Comparison of ENCODE assay signal across 9 mouse cellular contexts in genomic region chr8:115249688-115250366, GRCm38 (mm10).
DNase-seq lines count a peak whose midpoint lies in the region; ATAC-seq and TF ChIP-seq lines count a peak whose summit lies in the region.
"Had no signal": no experiment of that assay in that cellular context is flagged by ENCODE, and none has a peak within 500 bp of the region (broad histone marks: within the 10 kb centered on the region; RNA-seq: fewer than 3 reads in every experiment).

No protein-coding gene starts in this region.

- 34% methylated on average over 22 of the region's 22 CpGs for WGBS in embryonic facial prominence, embryonic 13.5 days
- WGBS in hindbrain, postnatal 0 days: 37% methylated on average over 22 of the region's 22 CpGs
- WGBS in lung, embryonic 16.5 days: 43% methylated on average over 22 of the region's 22 CpGs
- 45% methylated on average over 22 of the region's 22 CpGs for WGBS in stomach, postnatal 0 days

- no peak overlapping the region for H3K27ac ChIP-seq in embryonic facial prominence, embryonic 13.5 days
- H3K27ac ChIP-seq in hindbrain, postnatal 0 days: no peak overlapping the region
- H3K27ac ChIP-seq in lung, embryonic 16.5 days (ENCODE audit: low read length): no peak overlapping the region
- no peak overlapping the region for H3K27ac ChIP-seq in stomach, postnatal 0 days (replicated peaks)

- TF ChIP-seq CTCF in hindbrain, postnatal 0 days (IDR thresholded peaks at IDR 0.05; ENCODE audit: low read depth): no peak
- no peak for TF ChIP-seq CTCF in stomach, postnatal 0 days (IDR thresholded peaks at IDR 0.05; ENCODE audit: low read depth)

- ATAC-seq in embryonic facial prominence, embryonic 13.5 days (ENCODE audit: insufficient number of reproducible peaks, insufficient read depth, low FRiP score, low TSS enrichment, low read depth): no peak
- ATAC-seq in hindbrain, postnatal 0 days: no peak
- ATAC-seq in lung, embryonic 16.5 days (ENCODE audit: low read depth): peak; percentile 61; the same call in 1 of the 2 replicates
- no peak for ATAC-seq in stomach, postnatal 0 days (ENCODE audit: low FRiP score, low TSS enrichment)

- peak overlapping the region; percentile 47 for H3K4me2 ChIP-seq in embryonic facial prominence, embryonic 13.5 days
- H3K4me2 ChIP-seq in hindbrain, postnatal 0 days (ENCODE audit: low read depth, low read length): peak overlapping the region; percentile 3; the same call in 1 of the 2 replicates
- peak overlapping the region; percentile 44 for H3K4me2 ChIP-seq in lung, embryonic 16.5 days (ENCODE audit: low read depth, low read length)
- H3K4me2 ChIP-seq in stomach, postnatal 0 days (replicated peaks; ENCODE audit: low read depth): peak overlapping the region; percentile 29

- H3K9ac ChIP-seq in embryonic facial prominence, embryonic 13.5 days: no peak overlapping the region
- H3K9ac ChIP-seq in hindbrain, postnatal 0 days (replicated peaks; ENCODE audit: low read length): no peak overlapping the region
- H3K9ac ChIP-seq in lung, embryonic 16.5 days (ENCODE audit: low read length): no peak overlapping the region
- H3K9ac ChIP-seq in stomach, postnatal 0 days (ENCODE audit: low read length): no peak overlapping the region

- no peaks in the 10 kb centered on the region for H3K9me3 ChIP-seq in embryonic facial prominence, embryonic 13.5 days
- H3K9me3 ChIP-seq in hindbrain, postnatal 0 days (ENCODE audit: low read length): no peaks in the 10 kb centered on the region
- H3K9me3 ChIP-seq in lung, embryonic 16.5 days (ENCODE audit: control insufficient read depth, low read length): no peaks in the 10 kb centered on the region
- no peaks in the 10 kb centered on the region for H3K9me3 ChIP-seq in stomach, postnatal 0 days (ENCODE audit: control insufficient read depth, low read length)

- TF ChIP-seq EP300 in stomach, postnatal 0 days (optimal IDR thresholded peaks at IDR 0.05): no peak

- H3K4me1 ChIP-seq in embryonic facial prominence, embryonic 13.5 days: peaks cover 11% of the 10 kb centered on the region
- H3K4me1 ChIP-seq in hindbrain, postnatal 0 days (ENCODE audit: insufficient read depth, low read length): no peaks in the 10 kb centered on the region
- H3K4me1 ChIP-seq in lung, embryonic 16.5 days (replicated peaks; ENCODE audit: control insufficient read depth, insufficient read depth, low read length): 0 out of 2 replicates have a peak, but pooled peaks cover 2% of the 10 kb centered on the region
- no peaks in the 10 kb centered on the region for H3K4me1 ChIP-seq in stomach, postnatal 0 days (replicated peaks; ENCODE audit: control insufficient read depth, insufficient read depth)

- H3K27me3 ChIP-seq in embryonic facial prominence, embryonic 13.5 days: peaks cover 7% of the 10 kb centered on the region; the same call in 1 of the 2 replicates
- no peaks in the 10 kb centered on the region for H3K27me3 ChIP-seq in hindbrain, postnatal 0 days (ENCODE audit: insufficient read depth, low read length)
- H3K27me3 ChIP-seq in lung, embryonic 16.5 days (ENCODE audit: control insufficient read depth, insufficient read depth, low read depth, low read length): no peaks in the 10 kb centered on the region; the same call in 1 of the 2 replicates
- H3K27me3 ChIP-seq in stomach, postnatal 0 days (ENCODE audit: control insufficient read depth, insufficient read depth, low read length): no peaks in the 10 kb centered on the region

- intact Hi-C loops in left cerebral cortex, postnatal 4 days (cut with DNase I): no loop called here

- peak; percentile 27 to 32 for DNase-seq in left cerebral cortex, adult 18-20 months (ENCODE audit: low spot score in 2 of 2)
- no peak for DNase-seq in left cerebral cortex, postnatal 4 days
- no peak for DNase-seq in hindbrain, postnatal 0 days (ENCODE audit: low spot score)
- DNase-seq in stomach, postnatal 0 days (ENCODE audit: low spot score): no peak
- DNase-seq in urinary bladder, adult 18-20 months (ENCODE audit: low spot score in 2 of 2): no peak
- DNase-seq in cerebellum, adult 9-11 months: no peak

- H3K4me3 ChIP-seq in embryonic facial prominence, embryonic 13.5 days: no peak overlapping the region
- H3K4me3 ChIP-seq in hindbrain, postnatal 0 days (ENCODE audit: low read length): no peak overlapping the region
- peak overlapping the region; percentile 26; the same call in 1 of the 2 replicates for H3K4me3 ChIP-seq in lung, embryonic 16.5 days (ENCODE audit: low read length)
- no peak overlapping the region for H3K4me3 ChIP-seq in stomach, postnatal 0 days (ENCODE audit: low read depth, low read length)
- H3K4me3 ChIP-seq: erythroblast, embryonic 14.5 days had no signal

- no peaks in the 10 kb centered on the region for H3K36me3 ChIP-seq in embryonic facial prominence, embryonic 13.5 days
- no peaks in the 10 kb centered on the region for H3K36me3 ChIP-seq in hindbrain, postnatal 0 days (ENCODE audit: insufficient read depth, low read length)
- H3K36me3 ChIP-seq in lung, embryonic 16.5 days (ENCODE audit: control insufficient read depth, insufficient read depth, low read length): no peaks in the 10 kb centered on the region
- no peaks in the 10 kb centered on the region for H3K36me3 ChIP-seq in stomach, postnatal 0 days (ENCODE audit: control insufficient read depth, insufficient read depth, low read length)

Comparison
In these comparisons a context has a peak if more than half of its experiments do, and no peak if none do; other contexts are left out.
1. DNase-seq: peak in left cerebral cortex, adult 18-20 months (2 of 2); none in left cerebral cortex, postnatal 4 days (single experiment), hindbrain, postnatal 0 days (single experiment), stomach, postnatal 0 days (single experiment), urinary bladder, adult 18-20 months (0 of 2) and cerebellum, adult 9-11 months (single experiment).
2. Peak in every context shown above with its lines, with median percentiles within 50 percentile points of each other: H3K4me2 ChIP-seq.